Mouse (Mus musculus) heart, adult 2 months (tissue): ENCODE data around the gene Pacs1. TPM values are rescaled to one million over a fixed set of nuclear protein-coding genes. Genes with fewer than 3 reads are reported as not detected.

ENCODE experiments used
- DNase-seq, 2 experiments: peaks; one replicate each; pipeline ENCODE4 v3.0.0; 2021
- H3K27ac ChIP-seq: fragments of 200-600 bp; 2 replicates; pipeline ENCODE4 v1.8.1; 2022
- H3K27me3 ChIP-seq: fragments of 200-500 bp; 2 replicates; pipeline ENCODE4 v1.6.1; 2012; ENCODE audit warnings: mild to moderate bottlenecking, low read length, inconsistent platforms, mixed read lengths; ENCODE audit not compliant: control insufficient read depth, insufficient read depth
- H3K36me3 ChIP-seq: fragments of 200-500 bp; 2 replicates; pipeline ENCODE4 v1.6.1; 2012; ENCODE audit warnings: low read length, inconsistent platforms; ENCODE audit not compliant: control insufficient read depth, insufficient read depth
- H3K4me1 ChIP-seq: fragments of 200-500 bp; 2 replicates; pipeline ENCODE4 v1.6.1; 2011; ENCODE audit warnings: low read length; ENCODE audit not compliant: control insufficient read depth, insufficient read depth
- H3K4me3 ChIP-seq: fragments of 200-600 bp; 2 replicates; pipeline ENCODE4 v1.8.1; 2022
- H3K79me2 ChIP-seq: fragments of 200-500 bp; replicated peaks from 2 replicates; pipeline ENCODE4 v1.6.1; 2012; ENCODE audit warnings: mild to moderate bottlenecking, inconsistent platforms, low read length, moderate library complexity, mixed read lengths; ENCODE audit not compliant: control insufficient read depth, insufficient read depth
- H3K9ac ChIP-seq: fragments of 200-500 bp; 2 replicates; pipeline ENCODE4 v1.6.1; 2012; ENCODE audit warnings: low read depth, mild to moderate bottlenecking, control low read depth, inconsistent platforms, low read length, mixed read lengths
- CTCF ChIP-seq: fragments of 200-600 bp; IDR thresholded peaks from 2 replicates; pipeline ENCODE4 v1.8.1; 2022; ENCODE audit warnings: antibody characterized with exemption, mild to moderate bottlenecking, moderate library complexity
- EP300 ChIP-seq: fragments of 200-500 bp; IDR thresholded peaks from 2 replicates; pipeline ENCODE4 v1.6.1; 2011; ENCODE audit warnings: low read depth, low read length, control low read depth; ENCODE audit not compliant: insufficient read depth
- POLR2A ChIP-seq: fragments of 200-500 bp; IDR thresholded peaks from 2 replicates; pipeline ENCODE4 v1.6.1; 2011; ENCODE audit warnings: mild to moderate bottlenecking, low read depth, low read length, control low read depth; ENCODE audit not compliant: insufficient read depth
- WGBS: fragments of 180-500 bp; shearing (Covaris S2); methylation state at CpG from one replicate; pipeline ENCODE4 v1.1.7; 2018; 5-methylcytosine and 5-hydroxymethylcytosine counted together
- intact Hi-C: fragments of 180-260 bp; cut with DNase I; formaldehyde crosslinking; loops from one replicate; pipeline ENCODE4 v1.15.1; 2025
- polyA plus RNA-seq: library from polyadenylated mRNA; depleted of rRNA; stranded (reverse); fragments of >200 nt; gene quantifications from 2 replicates; pipeline ENCODE4 v1.2.3, GENCODE M21; 2012
- total RNA-seq, 2 experiments: library from RNA; stranded (reverse); gene quantifications; 2 replicates each; pipeline ENCODE4 v1.2.3; 2021

Pacs1 gene
- total and polyA plus RNA-seq, 3 experiments = 20.8 to 25.7 (median 21.6) TPM

- intact Hi-C loops = no loop called here
- DNase-seq = no peak
- Histone ChIP-seq H3K4me3 (no peak overlapping the region), H3K27ac (no peak overlapping the region), H3K36me3 (no peaks in the 10 kb centered on the region), H3K27me3 (no peaks in the 10 kb centered on the region), H3K9ac (no peak overlapping the region), H3K79me2 (no peaks in the 10 kb centered on the region), H3K4me1 (peaks cover 6% of the 10 kb centered on the region)
- TF ChIP-seq CTCF (no peak), POLR2A (no peak), EP300 (no peak)
- WGBS = 51% methylated on average over 4 of the region's 4 CpGs
Measured at GRCm38 (mm10) chr19:5108702-5109101, 164.2 kb downstream of the Pacs1 start.

- H3K79me2 ChIP-seq = no peaks in the 10 kb centered on the region
- 14% methylated on average over 5 of the region's 5 CpGs for WGBS
- no peak overlapping the region for H3K27ac ChIP-seq
- H3K4me3 ChIP-seq = no peak overlapping the region
- intact Hi-C loops = no loop called here
- no peaks in the 10 kb centered on the region for H3K27me3 ChIP-seq
- no peak for DNase-seq
- no peaks in the 10 kb centered on the region for H3K36me3 ChIP-seq
- TF ChIP-seq CTCF = peak; percentile 60
- no peak for TF ChIP-seq EP300
- no peak overlapping the region for H3K9ac ChIP-seq
- peaks cover 6% of the 10 kb centered on the region for H3K4me1 ChIP-seq
Measured at GRCm38 (mm10) chr19:5108271-5108575, 164.7 kb downstream of the Pacs1 start.

GRCm38 (mm10) chr19:5107556-5108270 lies 165.2 kb downstream of the Pacs1 start:
- Histone ChIP-seq H3K36me3 (no peaks in the 10 kb centered on the region), H3K27me3 (no peaks in the 10 kb centered on the region), H3K9ac (no peak overlapping the region), H3K79me2 (no peaks in the 10 kb centered on the region), H3K27ac (no peak overlapping the region; the same call in 1 of the 2 replicates), H3K4me3 (no peak overlapping the region), H3K4me1 (peaks cover 6% of the 10 kb centered on the region)
- DNase-seq = no peak
- intact Hi-C loops = loop anchor here (2.0 kb wide), 1 partner anchor 19 kb away; the partner anchor contains the start of gene Yif1a
- TF ChIP-seq POLR2A (no peak), EP300 (no peak), CTCF (no peak)
- 73% methylated on average over 18 of the region's 18 CpGs for WGBS

GRCm38 (mm10) chr19:5106731-5107191 lies 166.2 kb downstream of the Pacs1 start, which contains the start of gene Rab1b:
Gene Rab1b, minus strand, starts transcription at chr19:5107072.
- Histone ChIP-seq H3K9ac (peak within 1 kb of the TSS; percentile 87), H3K27ac (peak within 1 kb of the TSS; percentile 100), H3K27me3 (no peaks in the 10 kb centered on the region), H3K36me3 (no peaks in the 10 kb centered on the region), H3K79me2 (no peaks in the 10 kb centered on the region), H3K4me1 (peaks cover 6% of the 10 kb centered on the region), H3K4me3 (peak within 1 kb of the TSS; percentile 89)
- under 1% methylated on average over 46 of the region's 46 CpGs for WGBS
- intact Hi-C loops = loop anchor here (2.0 kb wide), 1 partner anchor 18 kb away; the partner anchor contains the start of gene Yif1a
- DNase-seq = peak; percentile 97 to 99
- no peak for TF ChIP-seq EP300
- peak; percentile 78 for TF ChIP-seq POLR2A
- TF ChIP-seq CTCF = no peak

- WGBS = under 1% methylated on average over 9 of the region's 9 CpGs
Measured at GRCm38 (mm10) chr19:5106074-5106473, 166.8 kb downstream of the Pacs1 start.

GRCm38 (mm10) chr19:5098363-5099143 lies 174.4 kb downstream of the Pacs1 start, which contains the start of gene Cnih2:
Gene Cnih2, minus strand, starts transcription at chr19:5098521.
- TF ChIP-seq EP300 (no peak), CTCF (no peak), POLR2A (peak; percentile 32; the same call in 1 of the 2 replicates)
- intact Hi-C loops = no loop called here
- Histone ChIP-seq H3K27me3 (no peaks in the 10 kb centered on the region), H3K36me3 (no peaks in the 10 kb centered on the region), H3K4me1 (peaks cover 2% of the 10 kb centered on the region; the same call in 1 of the 2 replicates), H3K4me3 (peak within 1 kb of the TSS; percentile 40), H3K9ac (peak within 1 kb of the TSS; percentile 58), H3K79me2 (no peaks in the 10 kb centered on the region), H3K27ac (no peak within 1 kb of the TSS)
- WGBS = 5% methylated on average over 46 of the region's 48 CpGs
- DNase-seq = peak; percentile 72 to 81

More at GRCm38 (mm10) chr19:5106074-5106473, 166.8 kb downstream of the Pacs1 start:
- intact Hi-C loops = loop anchor here (2.0 kb wide), 1 partner anchor 17 kb away; the partner anchor contains the start of gene Yif1a
- Histone ChIP-seq H3K27me3 (no peaks in the 10 kb centered on the region), H3K36me3 (no peaks in the 10 kb centered on the region), H3K4me3 (peak overlapping the region; percentile 89), H3K9ac (peak overlapping the region; percentile 87), H3K79me2 (no peaks in the 10 kb centered on the region), H3K27ac (peak overlapping the region; percentile 100), H3K4me1 (peaks cover 6% of the 10 kb centered on the region)
- no peak for DNase-seq
- TF ChIP-seq POLR2A = no peak
